In the genomic region with DNA sequence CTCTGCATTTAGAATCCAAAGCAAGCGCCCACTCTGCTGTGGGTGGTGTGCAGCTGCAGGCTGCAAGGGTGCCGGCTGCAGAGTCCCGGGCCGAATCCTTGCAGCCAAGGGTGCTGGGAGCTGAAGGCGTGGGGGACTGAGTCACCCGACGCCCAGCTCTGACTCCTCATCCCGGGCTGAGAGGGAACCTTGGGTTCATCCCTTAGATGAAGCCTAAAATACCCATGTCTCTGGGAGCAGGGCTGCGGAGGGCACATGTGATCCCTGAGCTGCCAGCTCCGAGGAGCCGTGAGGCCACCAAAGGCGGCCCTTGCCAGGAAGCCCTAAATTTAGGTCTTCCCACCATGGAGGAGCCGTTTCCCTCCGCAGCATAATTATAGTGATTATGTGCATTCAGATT, we compare ENCODE assay signal across 30 mouse cellular contexts. TPM values are rescaled to one million over a fixed set of nuclear protein-coding genes. Genes with fewer than 3 reads are reported as not detected.
DNase-seq lines count a peak whose midpoint lies in the region; ATAC-seq and TF ChIP-seq lines count a peak whose summit lies in the region.
"Had no signal": no experiment of that assay in that cellular context is flagged by ENCODE, and none has a peak within 500 bp of the region (broad histone marks: within the 10 kb centered on the region; RNA-seq: fewer than 3 reads in every experiment).

No protein-coding gene starts in this region.

- no peak overlapping the region for H3K4me3 ChIP-seq in layer of hippocampus, adult 2 months
- H3K4me3 ChIP-seq: embryonic facial prominence, embryonic 13.5 days; erythroblast, embryonic 14.5 days; heart, embryonic 15.5 days; limb, embryonic 10.5 days; limb, embryonic 15.5 days; liver, embryonic 13.5 days; megakaryocyte, embryonic 14.5 days; neural tube, embryonic 15.5 days; stomach, embryonic 15.5 days had no signal

- DNase-seq in gastrocnemius, adult 18-20 months (ENCODE audit: low spot score) = peak; percentile 53
- no peak for DNase-seq in gastrocnemius, postnatal 10 days
- no peak for DNase-seq in layer of hippocampus, adult 2 months (ENCODE audit: low spot score in 2 of 2)
- DNase-seq in layer of hippocampus, adult 11-12 months (ENCODE audit: low spot score) = no peak
- DNase-seq in right cerebral cortex, postnatal 10 days (ENCODE audit: low spot score in 2 of 2) = peak; percentile 59 to 67
- DNase-seq in right cerebral cortex, postnatal 4 days = no peak
- DNase-seq: adrenal gland, adult 8-10 months; cerebellum, adult 8-10 months; embryo, embryonic 11 days; forebrain, postnatal 0 days; gastrocnemius, postnatal 36 days; heart, postnatal 36 days; kidney, adult 9 months; kidney, postnatal 10 days; liver, embryonic 13.5 days; lung, adult 18-20 months; lung, postnatal 4 days; midbrain, embryonic 14.5 days had no signal

- no peak for ATAC-seq in megakaryocyte-erythroid progenitor cell, adult 5-6 weeks (replicated peaks; ENCODE audit: low FRiP score, low TSS enrichment, poor library complexity, severe bottlenecking)
- ATAC-seq: forebrain, postnatal 0 days; intestine, postnatal 0 days; lung, postnatal 0 days had no signal

- no peak for TF ChIP-seq CTCF in layer of hippocampus, adult 2 months (conservative IDR thresholded peaks at IDR 0.05)

- H3K27ac ChIP-seq in layer of hippocampus, adult 2 months = 0 out of 2 replicates have a peak overlapping the region, but pooled peaks have one; percentile 24
- H3K27ac ChIP-seq: embryonic facial prominence, embryonic 13.5 days; heart, embryonic 15.5 days; hindbrain, embryonic 14.5 days; limb, embryonic 10.5 days; limb, embryonic 15.5 days; liver, embryonic 13.5 days; neural tube, embryonic 15.5 days; stomach, embryonic 15.5 days had no signal

RNA-seq across cellular contexts. Expression of a gene that starts 52.5 kb away (rescaled TPM):
- 10 to 100 TPM in 1 of 2 experiments, 1 to 10 TPM in 1; 8.6 to 10.6 TPM for total RNA-seq in gastrocnemius, adult 18-20 months (2021)
- total RNA-seq in gastrocnemius, postnatal 10 days (2021) = 10 to 100 TPM; 16.6 to 17.7 TPM
- total RNA-seq in layer of hippocampus, adult 2 months (2021) = 1 to 10 TPM; 7.0 to 8.6 TPM
- total RNA-seq in megakaryocyte-erythroid progenitor cell, adult 5-6 weeks (2014; fragmentation: Nextera tagmentation) = 56.9 and 94.9 TPM in 2 replicates
- 34.2 and 49.5 TPM in 2 replicates for total RNA-seq in megakaryocyte-erythroid progenitor cell, adult 5-6 weeks (2017)

Comparison
In these comparisons a context has a peak if more than half of its experiments do, and no peak if none do; other contexts are left out.
1. DNase-seq: peak in gastrocnemius, adult 18-20 months (single experiment) and right cerebral cortex, postnatal 10 days (2 of 2); none in gastrocnemius, postnatal 10 days (single experiment), layer of hippocampus, adult 2 months (0 of 2), layer of hippocampus, adult 11-12 months (single experiment) and right cerebral cortex, postnatal 4 days (single experiment).